Mouse (Mus musculus) neural tube, embryonic 10.5 days (tissue): ENCODE data around the gene Ifnl2.

Experiments
- DNase-seq: peaks from one replicate; pipeline ENCODE4 v3.0.0-alpha.2; 2017; ENCODE audit warnings: low spot score; ENCODE audit errors: extremely low spot score

Gene Ifnl2

DNA sequence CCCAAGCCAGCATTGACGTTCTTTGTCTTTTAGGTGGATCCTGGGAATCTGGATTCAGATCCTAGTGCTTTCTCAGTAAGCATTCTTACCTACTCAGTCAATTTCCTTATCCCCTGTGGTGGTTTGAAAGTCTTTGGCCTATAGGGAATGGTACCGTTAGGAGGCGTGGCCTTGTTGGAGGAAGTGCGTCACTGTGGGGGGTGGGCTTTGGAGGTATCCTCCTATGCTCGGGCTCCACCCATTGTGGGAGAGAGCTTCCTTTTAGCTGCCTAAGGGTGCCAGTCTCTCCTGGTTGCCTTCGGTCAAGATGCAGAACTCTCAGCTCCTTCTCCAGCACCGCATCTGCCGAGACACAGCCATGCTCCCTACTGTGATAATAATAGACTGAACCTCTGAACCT lies 17.9 kb downstream of the Ifnl2 start:
- DNase-seq: no peak

DNA sequence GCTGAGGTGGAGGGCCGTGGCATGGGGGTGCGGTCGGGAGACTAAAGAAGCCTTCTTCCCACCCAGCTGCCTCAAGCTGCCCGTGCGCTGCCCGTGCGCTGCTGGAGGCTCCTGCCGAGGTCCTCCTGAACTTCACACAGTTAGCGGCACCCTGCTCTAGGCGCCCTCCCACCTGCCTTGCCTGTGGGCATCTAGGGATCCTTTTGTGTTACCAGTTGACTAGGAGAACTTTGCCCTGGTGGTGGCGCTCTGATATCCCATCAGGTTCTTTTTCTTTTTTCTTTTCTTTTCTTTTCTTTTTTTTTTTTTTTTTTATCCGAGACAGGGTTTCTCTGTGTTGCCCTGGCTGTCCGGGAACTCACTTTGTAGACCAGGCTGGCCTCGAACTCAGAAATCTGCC lies 19.4 kb downstream of the Ifnl2 start:
- DNase-seq: no peak

- peak; percentile 50 for DNase-seq
These were observed 19.8 kb downstream of the Ifnl2 start for GRCm38 (mm10) chr7:28490410-28490809.

GRCm38 (mm10) chr7:28488030-28488491 lies 22.2 kb downstream of the Ifnl2 start:
- DNase-seq: peak; percentile 21

DNA sequence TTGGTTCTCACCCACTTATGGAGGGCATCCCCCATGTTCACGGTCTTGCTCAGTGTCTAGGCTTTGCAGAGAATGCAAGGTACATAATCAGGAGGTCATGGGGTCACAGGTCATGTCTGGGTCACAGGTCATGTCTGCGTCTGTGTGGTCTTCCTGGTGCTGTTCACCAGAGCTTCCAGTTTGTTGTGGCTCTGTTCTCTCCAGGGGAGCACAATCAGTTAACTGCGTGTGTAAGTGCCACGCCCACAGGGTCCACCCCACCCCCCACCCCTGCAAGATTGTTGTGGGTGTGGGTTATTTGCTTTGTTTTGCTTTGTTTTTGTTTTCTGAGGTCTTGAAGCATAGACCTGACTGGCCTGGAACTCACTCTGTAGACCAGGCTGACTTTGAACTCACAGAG lies 26.1 kb downstream of the Ifnl2 start:
- DNase-seq: no peak

DNA sequence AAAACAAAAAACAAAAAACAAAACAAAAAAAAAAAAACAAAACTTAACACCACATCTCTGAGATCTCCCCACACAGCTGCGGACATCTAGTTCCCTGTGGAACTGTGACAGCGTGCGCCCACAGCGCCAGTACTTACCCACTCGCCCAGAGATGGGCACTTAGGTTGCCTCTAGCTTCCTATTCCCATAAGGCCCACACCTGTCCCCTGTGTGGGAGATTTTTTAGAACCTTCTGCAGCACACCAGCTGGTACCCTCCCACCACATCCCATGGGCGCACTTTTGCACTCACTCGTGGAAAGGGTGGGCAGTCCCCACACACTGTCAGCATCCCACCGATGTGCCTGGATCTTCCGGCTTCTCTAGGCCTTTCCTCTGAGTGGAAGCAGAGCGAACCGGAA lies 27.4 kb downstream of the Ifnl2 start:
- DNase-seq: no peak

- DNase-seq: no peak
These were observed 31.4 kb downstream of the Ifnl2 start for GRCm38 (mm10) chr7:28478854-28479253.

GRCm38 (mm10) chr7:28477363-28477762 lies 32.9 kb downstream of the Ifnl2 start:
- DNase-seq: no peak

DNA sequence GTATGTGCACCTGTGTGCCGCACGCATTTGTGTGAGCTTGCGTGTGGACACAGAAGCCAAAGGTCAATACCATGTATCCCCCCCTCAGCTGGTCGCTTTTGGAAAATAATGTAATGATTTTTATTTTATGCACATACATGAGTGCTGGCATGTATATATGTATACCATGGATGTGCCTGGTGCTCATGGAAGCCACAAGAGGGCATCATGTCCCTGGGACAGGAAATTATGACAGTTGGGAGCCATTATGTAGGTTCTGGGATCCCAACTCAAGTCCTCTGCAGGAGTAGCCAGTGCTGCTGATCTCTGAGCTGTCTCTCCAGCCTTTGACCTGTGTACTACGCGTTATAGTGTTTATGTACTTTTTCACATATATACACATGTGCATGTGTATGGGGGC lies 34.1 kb downstream of the Ifnl2 start:
- DNase-seq: no peak

DNA sequence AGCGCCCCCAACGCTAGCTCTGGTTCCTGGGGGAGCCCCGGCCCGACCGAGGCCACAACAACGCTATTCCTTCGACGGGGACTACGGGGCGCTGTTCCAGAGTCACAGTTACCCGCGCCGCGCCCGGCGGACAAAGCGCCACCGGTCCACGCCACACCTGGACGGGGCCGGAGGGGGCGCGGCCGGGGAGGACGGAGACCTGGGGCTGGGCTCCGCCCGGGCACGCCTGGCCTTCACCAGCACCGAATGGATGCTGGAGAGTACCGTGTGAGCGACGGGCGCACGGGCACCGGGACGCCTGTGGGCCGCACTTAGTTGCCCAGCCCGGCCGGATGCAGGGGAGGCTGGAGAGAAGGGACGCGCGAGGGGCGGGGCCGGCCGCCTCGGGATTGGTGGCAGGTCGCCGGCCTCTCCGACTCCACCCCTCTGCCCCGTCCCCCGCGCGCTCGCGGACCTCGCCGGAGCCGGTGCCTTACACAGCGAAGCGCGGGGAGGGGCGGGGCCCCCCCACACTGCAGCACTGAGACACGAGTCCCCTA lies 43.0 kb downstream of the Ifnl2 start:
- peak; percentile 74 for DNase-seq

DNA sequence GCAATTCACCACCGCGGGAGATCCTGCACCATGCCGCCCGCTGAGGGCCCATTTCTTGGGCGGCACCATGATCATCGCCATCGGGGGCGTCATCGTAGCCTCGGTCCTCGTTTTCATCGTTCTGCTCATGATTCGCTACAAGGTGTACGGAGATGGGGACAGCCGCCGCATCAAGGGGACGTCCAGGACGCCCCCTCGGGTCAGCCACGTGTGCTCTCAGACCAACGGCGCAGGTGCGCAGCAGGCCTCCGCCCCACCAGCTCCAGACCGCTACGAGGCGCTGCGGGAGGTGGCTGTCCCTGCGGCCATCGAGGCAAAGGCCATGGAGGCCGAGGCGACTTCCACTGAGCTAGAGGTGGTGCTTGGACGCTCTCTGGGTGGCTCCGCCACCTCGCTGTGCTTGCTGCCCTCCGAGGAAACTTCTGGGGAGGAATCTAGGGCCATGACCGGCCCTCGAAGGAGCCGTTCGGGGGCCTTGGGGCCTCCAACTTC lies 43.5 kb downstream of the Ifnl2 start:
- DNase-seq: peak; percentile 46

- DNase-seq: no peak
These were observed 45.6 kb downstream of the Ifnl2 start for GRCm38 (mm10) chr7:28464416-28465212.

DNA sequence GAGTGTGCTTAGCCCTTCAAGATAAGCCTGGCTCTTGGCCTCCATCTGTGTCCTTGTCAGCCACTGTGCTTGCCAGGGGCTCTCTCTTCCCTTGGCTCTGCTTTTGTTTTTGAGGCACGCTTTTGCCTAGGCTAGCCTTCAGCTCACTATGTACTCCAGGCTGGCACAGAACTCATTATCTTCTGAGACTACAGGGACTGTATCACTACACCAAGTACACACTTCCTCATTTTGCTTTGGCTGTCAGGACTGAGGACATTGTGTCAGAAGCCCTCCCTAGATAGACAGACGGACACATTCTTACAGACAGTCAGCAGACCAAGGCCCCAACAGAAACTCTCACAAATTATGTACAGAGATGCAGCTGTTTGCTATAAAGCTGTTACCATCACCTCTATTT lies 47.5 kb downstream of the Ifnl2 start:
- DNase-seq: no peak

GRCm38 (mm10) chr7:28460361-28460760 lies 49.9 kb downstream of the Ifnl2 start:
- DNase-seq: no peak
